8 mouse cellular contexts compared by ENCODE assay signal in genomic region chrX:159372753-159373144, GRCm38 (mm10). TPM values are rescaled to one million over a fixed set of nuclear protein-coding genes. Genes with fewer than 3 reads are reported as not detected.
A peak's percentile ranks its signal among the peaks of the same experiment; 100 is the strongest.
DNase-seq lines count a peak whose midpoint lies in the region; ATAC-seq and TF ChIP-seq lines count a peak whose summit lies in the region.

No protein-coding gene starts in this region.

- no peaks in the 10 kb centered on the region for H3K27me3 ChIP-seq in C2C12 (ENCODE audit: control insufficient read depth, insufficient read depth, insufficient read length)
- no peaks in the 10 kb centered on the region for H3K27me3 ChIP-seq in forebrain, embryonic 12.5 days
- H3K27me3 ChIP-seq in liver, embryonic 15.5 days = no peaks in the 10 kb centered on the region; the same call in 1 of the 2 replicates

- H3K79me3 ChIP-seq in C2C12 (ENCODE audit: low read depth) = peaks cover 37% of the 10 kb centered on the region

- WGBS in forebrain, embryonic 12.5 days = 21% methylated on average over 9 of the region's 9 CpGs
- WGBS in liver, embryonic 15.5 days (ENCODE audit: insufficient replicate concordance) = 21% methylated on average over 9 of the region's 9 CpGs

- TF ChIP-seq CTCF in gastrocnemius, adult 2 months (IDR thresholded peaks at IDR 0.05) = no peak
- no peak for TF ChIP-seq CTCF in C2C12 (IDR thresholded peaks at IDR 0.05; ENCODE audit: control insufficient read depth, insufficient read depth, insufficient read length)

- H3K36me3 ChIP-seq in C2C12 (ENCODE audit: control insufficient read depth, insufficient read depth) = peaks cover 24% of the 10 kb centered on the region
- H3K36me3 ChIP-seq in forebrain, embryonic 12.5 days (replicated peaks) = peaks cover 11% of the 10 kb centered on the region
- peaks cover 14% of the 10 kb centered on the region for H3K36me3 ChIP-seq in liver, embryonic 15.5 days (replicated peaks)

- peak overlapping the region; percentile 94 for H3K27ac ChIP-seq in gastrocnemius, adult 2 months
- peak overlapping the region; percentile 73 for H3K27ac ChIP-seq in forebrain, embryonic 12.5 days
- H3K27ac ChIP-seq in liver, embryonic 15.5 days (replicated peaks) = peak overlapping the region; percentile 71

- intact Hi-C loops in gastrocnemius, adult 2 months (cut with DNase I) = no loop called here

- no peaks in the 10 kb centered on the region for H3K9me3 ChIP-seq in forebrain, embryonic 12.5 days
- no peaks in the 10 kb centered on the region for H3K9me3 ChIP-seq in liver, embryonic 15.5 days (replicated peaks)

- DNase-seq in gastrocnemius, adult 2 months = no peak
- no peak for DNase-seq in gastrocnemius, adult 18-20 months (ENCODE audit: low spot score)
- no peak for DNase-seq in frontal cortex, adult 2 months (ENCODE audit: extremely low spot score in 1 of 2, low spot score in 1 of 2)
- DNase-seq in gastrocnemius, postnatal 4 days (ENCODE audit: low spot score in 2 of 2) = no peak
- DNase-seq in Muller cell, postnatal 12 days (ENCODE audit: inconsistent ontology term) = no peak

- H3K9ac ChIP-seq in forebrain, embryonic 12.5 days = peak overlapping the region; percentile 63
- peak overlapping the region; percentile 72 for H3K9ac ChIP-seq in liver, embryonic 15.5 days

- ATAC-seq in forebrain, embryonic 12.5 days (ENCODE audit: low FRiP score) = peak; percentile 28; the same call in 1 of the 2 replicates
- ATAC-seq in liver, embryonic 15.5 days (ENCODE audit: insufficient read depth) = no peak

- H3K79me2 ChIP-seq in C2C12 (ENCODE audit: control insufficient read depth, insufficient read depth) = peaks cover 39% of the 10 kb centered on the region

- H3K4me3 ChIP-seq in gastrocnemius, adult 2 months = peak overlapping the region; percentile 85
- peak overlapping the region; percentile 42 for H3K4me3 ChIP-seq in C2C12 (ENCODE audit: insufficient read depth, poor library complexity, severe bottlenecking)
- H3K4me3 ChIP-seq in forebrain, embryonic 12.5 days (replicated peaks) = peak overlapping the region; percentile 62
- peak overlapping the region; percentile 81 for H3K4me3 ChIP-seq in liver, embryonic 15.5 days (replicated peaks)

- peaks cover 6% of the 10 kb centered on the region; the same call in 1 of the 2 replicates for H3K4me1 ChIP-seq in forebrain, embryonic 12.5 days
- peaks cover 19% of the 10 kb centered on the region; the same call in 1 of the 2 replicates for H3K4me1 ChIP-seq in liver, embryonic 15.5 days (replicated peaks)

- H3K4me2 ChIP-seq in forebrain, embryonic 12.5 days = peak overlapping the region; percentile 52
- peak overlapping the region; percentile 65 for H3K4me2 ChIP-seq in liver, embryonic 15.5 days

- peak overlapping the region; percentile 66 for H3ac ChIP-seq in C2C12 (ENCODE audit: control insufficient read depth, insufficient read length, low read depth)

TF ChIP-seq in C2C12, 6 proteins besides CTCF, POLR2A, EP300 and RAD21:
- TF ChIP-seq MYOG (IDR thresholded peaks at IDR 0.05; ENCODE audit: control insufficient read depth, extremely low read depth, insufficient read length) (no peak), FOSL1 (IDR thresholded peaks at IDR 0.05; ENCODE audit: insufficient read depth, low read length, poor library complexity, severe bottlenecking) (no peak), CEBPB (IDR thresholded peaks at IDR 0.05; ENCODE audit: low read depth) (no peak), MYOD1 (IDR thresholded peaks at IDR 0.05; ENCODE audit: control insufficient read depth, insufficient read length, low read depth) (no peak), USF1 (IDR thresholded peaks at IDR 0.05; ENCODE audit: low read depth) (no peak), MAX (IDR thresholded peaks at IDR 0.05) (no peak)

RNA-seq across cellular contexts. Expression of gene Eif1ax, which starts 0.8 kb away (rescaled TPM):
- total RNA-seq in gastrocnemius, adult 2 months (2021) = 10 to 100 TPM; 79.8 to 85.3 TPM
- total RNA-seq in gastrocnemius, adult 18-20 months (2021) = 10 to 100 TPM; 90.1 to 95.1 TPM
- 127 TPM for polyA plus RNA-seq in C2C12 (2012; fragmentation: generic; extraction: Trizol)
- 155 and 170 TPM in 2 replicates for polyA plus RNA-seq in forebrain, embryonic 12.5 days (2016; fragmentation: Nextera tagmentation; extraction: Ambion mirVana)
- polyA plus RNA-seq in liver, embryonic 15.5 days (2015; fragmentation: Nextera tagmentation; extraction: Ambion mirVana) = 55.9 and 69.0 TPM in 2 replicates
- polyA plus RNA-seq in frontal cortex, adult 2 months (2012; rRNA removed) = 53.7 and 59.2 TPM in 2 replicates
- total RNA-seq in gastrocnemius, postnatal 4 days (2021) = 10 to 100 TPM; 83.8 to 89.4 TPM

RNA-seq across cellular contexts. Expression of gene Map7d2, which starts 41.6 kb away (rescaled TPM):
- total RNA-seq in gastrocnemius, adult 2 months (2021) = under 1 TPM; 0.22 to 0.66 TPM
- total RNA-seq in gastrocnemius, adult 18-20 months (2021) = under 1 TPM; 0.34 to 0.38 TPM
- not detected for polyA plus RNA-seq in C2C12 (2012; fragmentation: generic; extraction: Trizol)
- 14.3 and 15.7 TPM in 2 replicates for polyA plus RNA-seq in forebrain, embryonic 12.5 days (2016; fragmentation: Nextera tagmentation; extraction: Ambion mirVana)
- not detected in 2 replicates for polyA plus RNA-seq in liver, embryonic 15.5 days (2015; fragmentation: Nextera tagmentation; extraction: Ambion mirVana)
- 59.6 and 63.0 TPM in 2 replicates for polyA plus RNA-seq in frontal cortex, adult 2 months (2012; rRNA removed)
- total RNA-seq in gastrocnemius, postnatal 4 days (2021) = under 1 TPM; 0.16 to 0.69 TPM

Comparison
In these comparisons a context has a peak if more than half of its experiments do, and no peak if none do; other contexts are left out.
1. RNA of gene Map7d2, which starts 41.6 kb away (polyA plus RNA-seq): 59.6 to 63.0 TPM in frontal cortex, adult 2 months and 14.3 to 15.7 TPM in forebrain, embryonic 12.5 days; not detected in liver, embryonic 15.5 days and not detected in C2C12 (single experiment); every median in the first group is over 10 times any median in the second.
2. Peak in every context shown above with its lines, with median percentiles within 50 percentile points of each other: H3K27ac ChIP-seq and H3K4me3 ChIP-seq.